ENCODE assay signal across 23 mouse cellular contexts in genomic region chr4:36368925-36369324, GRCm38 (mm10).
DNase-seq lines count a peak whose midpoint lies in the region; ATAC-seq lines count a peak whose summit lies in the region.
"Had no signal": no experiment of that assay in that cellular context is flagged by ENCODE, and none has a peak within 500 bp of the region (broad histone marks: within the 10 kb centered on the region; RNA-seq: fewer than 3 reads in every experiment).

No protein-coding gene starts in this region.

- H3K4me1 ChIP-seq in forebrain, embryonic 12.5 days: no peaks in the 10 kb centered on the region
- no peaks in the 10 kb centered on the region for H3K4me1 ChIP-seq in forebrain, embryonic 10.5 days
- H3K4me1 ChIP-seq in forebrain, embryonic 15.5 days: no peaks in the 10 kb centered on the region
- H3K4me1 ChIP-seq: embryonic facial prominence, embryonic 10.5 days; embryonic facial prominence, embryonic 13.5 days; hindbrain, embryonic 12.5 days; hindbrain, embryonic 15.5 days had no signal

- H3K36me3 ChIP-seq in forebrain, embryonic 12.5 days (replicated peaks): no peaks in the 10 kb centered on the region
- H3K36me3 ChIP-seq in forebrain, embryonic 10.5 days (replicated peaks): no peaks in the 10 kb centered on the region
- H3K36me3 ChIP-seq in forebrain, embryonic 15.5 days: no peaks in the 10 kb centered on the region
- H3K36me3 ChIP-seq: embryonic facial prominence, embryonic 10.5 days; embryonic facial prominence, embryonic 13.5 days; hindbrain, embryonic 12.5 days; hindbrain, embryonic 15.5 days had no signal

- no peak overlapping the region for H3K27ac ChIP-seq in forebrain, embryonic 12.5 days
- H3K27ac ChIP-seq in forebrain, embryonic 10.5 days: no peak overlapping the region
- H3K27ac ChIP-seq in forebrain, embryonic 15.5 days (replicated peaks): no peak overlapping the region
- H3K27ac ChIP-seq: embryonic facial prominence, embryonic 10.5 days; embryonic facial prominence, embryonic 13.5 days; hindbrain, embryonic 12.5 days; hindbrain, embryonic 15.5 days had no signal

- DNase-seq in forebrain, embryonic 10.5 days (ENCODE audit: extremely low spot score, low spot score): no peak
- peak; percentile 25 for DNase-seq in brain, adult 2 months (ENCODE audit: low read depth, low spot score)
- peak; percentile 6 for DNase-seq in telencephalon, adult 2 months (ENCODE audit: low read depth, low spot score)
- no peak for DNase-seq in right cerebral cortex, postnatal 10 days (ENCODE audit: low spot score in 2 of 2)
- DNase-seq in Muller cell, postnatal 12 days (ENCODE audit: inconsistent ontology term): no peak
- DNase-seq: adrenal gland, postnatal 10 days; adrenal gland, postnatal 36 days; cerebellum, adult 11-12 months; cerebellum, adult 8-10 months; cerebellum, postnatal 14 days; gastrocnemius, postnatal 14 days; heart, adult 11 months; kidney, adult 11 months; kidney, adult 8-10 months had no signal

- peak; percentile 49; the same call in 1 of the 2 replicates for ATAC-seq in forebrain, embryonic 12.5 days (ENCODE audit: low FRiP score)
- peak; percentile 87 for ATAC-seq in forebrain, embryonic 15.5 days (replicated peaks)
- ATAC-seq: Patski had no signal

- H3K9ac ChIP-seq in forebrain, embryonic 12.5 days: no peak overlapping the region
- H3K9ac ChIP-seq in forebrain, embryonic 15.5 days (replicated peaks): no peak overlapping the region
- H3K9ac ChIP-seq: embryonic facial prominence, embryonic 13.5 days; hindbrain, embryonic 12.5 days; hindbrain, embryonic 15.5 days had no signal

- no peaks in the 10 kb centered on the region for H3K27me3 ChIP-seq in forebrain, embryonic 12.5 days
- no peaks in the 10 kb centered on the region for H3K27me3 ChIP-seq in forebrain, embryonic 10.5 days (ENCODE audit: poor library complexity, severe bottlenecking)
- no peaks in the 10 kb centered on the region for H3K27me3 ChIP-seq in forebrain, embryonic 15.5 days
- H3K27me3 ChIP-seq: embryonic facial prominence, embryonic 13.5 days; hindbrain, embryonic 12.5 days; hindbrain, embryonic 15.5 days; Patski had no signal

- H3K4me2 ChIP-seq in forebrain, embryonic 12.5 days: no peak overlapping the region
- no peak overlapping the region for H3K4me2 ChIP-seq in forebrain, embryonic 15.5 days (replicated peaks)
- H3K4me2 ChIP-seq: embryonic facial prominence, embryonic 13.5 days; heart, embryonic 11.5 days; hindbrain, embryonic 12.5 days; hindbrain, embryonic 15.5 days had no signal

- no peaks in the 10 kb centered on the region for H3K9me3 ChIP-seq in forebrain, embryonic 12.5 days
- H3K9me3 ChIP-seq in forebrain, embryonic 10.5 days: no peaks in the 10 kb centered on the region
- H3K9me3 ChIP-seq in forebrain, embryonic 15.5 days: no peaks in the 10 kb centered on the region
- H3K9me3 ChIP-seq: embryonic facial prominence, embryonic 10.5 days; embryonic facial prominence, embryonic 13.5 days; hindbrain, embryonic 12.5 days; hindbrain, embryonic 15.5 days had no signal

- 62% methylated on average over 3 of the region's 3 CpGs for WGBS in forebrain, embryonic 12.5 days
- WGBS in forebrain, embryonic 10.5 days: 87% methylated on average over 3 of the region's 3 CpGs
- WGBS in forebrain, embryonic 15.5 days: 42% methylated on average over 3 of the region's 3 CpGs

- H3K4me3 ChIP-seq in forebrain, embryonic 12.5 days (replicated peaks): no peak overlapping the region
- H3K4me3 ChIP-seq in forebrain, embryonic 10.5 days: no peak overlapping the region
- no peak overlapping the region for H3K4me3 ChIP-seq in forebrain, embryonic 15.5 days
- H3K4me3 ChIP-seq: embryonic facial prominence, embryonic 10.5 days; embryonic facial prominence, embryonic 13.5 days; erythroblast, embryonic 14.5 days; hindbrain, embryonic 12.5 days; hindbrain, embryonic 15.5 days had no signal

Comparison
In these comparisons a context has a peak if more than half of its experiments do, and no peak if none do; other contexts are left out.
1. DNase-seq: peak in brain, adult 2 months (single experiment) and telencephalon, adult 2 months (single experiment); none in forebrain, embryonic 10.5 days (single experiment), right cerebral cortex, postnatal 10 days (0 of 2) and Muller cell, postnatal 12 days (single experiment).